Mouse (Mus musculus): ENCODE data around the gene 4931422A03Rik. TPM values are rescaled to one million over a fixed set of nuclear protein-coding genes. Genes with fewer than 3 reads are reported as not detected.
A peak's percentile ranks its signal among the peaks of the same experiment; 100 is the strongest.
"Not testable (repeated sequence)": the region's sequence is repeated elsewhere in the genome, so short reads cannot be mapped to it uniquely, and the experiment has no call there.

4931422A03Rik gene
- total RNA-seq (2021) = not detected
- long read RNA-seq, experiment 1 = 0 reads
- long read RNA-seq, experiment 2, partial matches to known transcripts = 0 of 4 reads
- long read RNA-seq, experiment 2, other reads (novel, unspliced or antisense) = 4 of 4 reads

- DNase-seq (ENCODE audit: low spot score in 2 of 2) = no peak
Measured at GRCm38 (mm10) chr2:104028139-104028723, at the start of gene 4931422A03Rik. TSS of gene 4931422A03Rik (minus strand) at chr2:104028361.

DNA sequence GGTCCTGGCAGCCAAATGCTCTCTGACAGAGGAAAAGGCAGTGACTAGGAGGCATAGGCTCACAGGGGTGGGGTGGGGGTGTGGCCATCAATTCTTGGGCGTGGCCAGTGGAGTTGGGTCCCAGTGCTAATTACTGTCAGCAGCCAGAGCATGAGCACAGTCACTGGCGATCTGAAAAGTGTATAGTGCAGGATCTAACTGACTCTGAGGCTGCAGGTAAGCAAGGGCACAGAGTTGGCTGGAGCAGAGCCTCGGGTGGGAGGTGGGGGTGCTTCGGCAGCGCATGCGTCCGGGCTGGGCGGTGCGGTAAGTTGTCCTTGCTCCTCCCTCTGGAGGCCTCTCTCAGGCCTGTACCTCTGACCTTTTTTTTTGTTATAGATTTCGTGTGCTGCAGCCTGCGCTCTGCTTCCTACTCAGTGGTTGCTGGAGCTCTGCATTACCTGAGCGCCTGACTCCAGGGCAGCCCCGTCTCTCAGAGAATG lies 41.6 kb upstream of the 4931422A03Rik start, which contains the start of gene Cd59b:
Gene Cd59b (plus strand): TSS at position 146 of the 482 bp plus-strand sequence.
- peak; percentile 45 to 49 for DNase-seq (ENCODE audit: low spot score in 2 of 2)

DNA sequence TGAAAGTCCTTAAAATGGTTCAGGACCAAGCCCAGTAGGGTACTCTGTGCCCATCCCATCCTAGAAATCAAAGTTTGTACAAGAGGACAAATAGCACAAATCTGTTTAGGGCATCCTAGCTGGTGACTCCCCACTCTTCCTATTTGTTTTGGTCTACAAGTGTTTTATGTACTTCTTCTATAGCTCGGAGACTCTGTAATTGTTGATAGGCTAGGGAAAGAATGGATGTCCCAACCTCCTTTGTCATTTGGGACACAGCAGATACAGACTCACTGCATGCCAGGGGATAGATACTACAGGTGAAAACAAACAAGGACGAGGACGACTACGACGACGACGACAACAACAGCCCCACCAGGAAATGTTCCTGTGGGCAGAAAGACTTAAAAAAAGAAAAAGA lies 40.3 kb upstream of the 4931422A03Rik start, which contains the start of gene Gm10799:
Gene Gm10799 (minus strand): TSS at position 101 of the 400 bp plus-strand sequence.
- DNase-seq (ENCODE audit: low spot score in 2 of 2) = not testable (repeated sequence)

DNA sequence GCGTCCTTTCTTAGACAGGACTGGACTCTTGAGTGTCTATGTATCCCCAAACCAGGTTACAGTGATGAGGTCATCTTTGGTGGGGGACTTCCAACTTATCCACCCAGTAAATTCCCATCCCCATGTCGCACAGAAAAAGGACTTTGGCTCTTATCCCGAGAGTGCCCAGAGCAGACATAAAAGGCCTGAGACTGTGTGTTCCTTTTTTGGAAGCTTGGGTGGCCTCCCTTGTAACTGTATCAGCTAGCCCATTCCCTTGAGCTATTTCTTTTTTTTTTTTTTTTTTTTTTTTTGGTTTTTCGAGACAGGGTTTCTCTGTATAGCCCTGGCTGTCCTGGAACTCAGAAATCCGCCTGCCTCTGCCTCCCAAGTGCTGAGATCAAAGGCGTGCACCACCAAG lies 37.4 kb upstream of the 4931422A03Rik start, which contains the start of gene Gm10912:
Gene Gm10912 (plus strand): TSS at position 301 of the 400 bp plus-strand sequence.
- DNase-seq (ENCODE audit: low spot score in 2 of 2) = not testable (repeated sequence)

GRCm38 (mm10) chr2:104064152-104064551 lies 36.0 kb upstream of the 4931422A03Rik start:
- no peak for DNase-seq (ENCODE audit: low spot score in 2 of 2)

DNA sequence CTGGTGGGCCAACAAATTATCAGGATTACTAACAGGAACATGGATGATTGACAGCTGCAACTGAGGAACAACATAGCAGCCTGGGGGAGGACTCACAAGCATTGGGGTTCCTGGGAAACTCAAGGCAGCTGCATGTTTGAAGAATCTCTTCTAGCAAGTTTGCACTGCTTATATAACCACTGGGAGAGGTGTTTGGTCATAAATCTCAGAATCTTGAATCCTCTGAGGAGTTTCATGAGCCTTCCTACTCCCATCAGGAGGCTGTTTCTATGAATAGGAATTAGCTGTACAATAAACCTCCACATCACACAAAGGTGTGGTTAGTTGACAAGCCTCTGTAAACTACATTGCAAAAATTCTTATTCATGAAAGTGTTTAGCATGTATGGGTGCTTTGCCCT lies 34.5 kb upstream of the 4931422A03Rik start:
- no peak for DNase-seq (ENCODE audit: low spot score in 2 of 2)

- DNase-seq (ENCODE audit: low spot score in 2 of 2) = no peak
Measured at GRCm38 (mm10) chr2:104060996-104061395, 32.8 kb upstream of the 4931422A03Rik start.

DNA sequence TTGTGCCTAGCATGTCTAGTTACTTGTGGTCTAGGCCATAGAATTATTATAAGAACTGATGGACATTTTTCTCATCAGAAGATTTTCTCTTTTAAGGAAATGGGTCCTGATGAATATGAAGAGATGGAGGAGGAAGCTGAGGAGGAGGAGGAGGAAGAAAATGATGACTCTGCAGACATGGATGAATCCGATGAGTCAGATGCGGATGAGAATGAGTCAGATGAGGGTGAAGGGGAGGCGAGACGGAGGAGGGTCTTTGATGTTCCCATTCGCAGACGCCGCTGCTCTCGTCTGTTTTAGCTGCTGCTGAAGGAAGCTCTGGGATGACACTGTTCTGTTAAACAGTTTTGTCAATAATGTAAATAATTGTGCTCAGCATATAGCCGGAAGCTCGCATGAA lies 31.6 kb upstream of the 4931422A03Rik start:
- DNase-seq (ENCODE audit: low spot score in 2 of 2) = no peak

DNA sequence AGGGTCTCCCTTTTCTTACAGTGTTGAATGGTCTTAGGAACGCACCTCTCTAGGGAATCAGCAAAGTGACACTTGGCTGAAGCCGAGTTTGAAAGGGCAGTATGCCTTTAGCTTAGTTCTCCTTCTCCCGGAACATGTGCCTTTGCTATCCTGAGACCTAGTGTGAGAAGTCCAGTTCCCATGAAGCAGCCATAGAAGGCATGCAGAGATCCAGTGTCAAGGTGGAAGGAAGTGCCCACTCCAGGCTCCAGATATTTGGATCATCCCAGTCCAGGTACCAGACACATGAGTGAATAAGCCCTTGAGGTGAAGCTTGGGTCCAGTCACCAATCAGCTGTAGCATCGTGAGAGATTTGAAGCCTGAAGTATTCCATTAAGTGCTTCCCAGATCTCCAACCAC lies 30.8 kb upstream of the 4931422A03Rik start:
- no peak for DNase-seq (ENCODE audit: low spot score in 2 of 2)

DNA sequence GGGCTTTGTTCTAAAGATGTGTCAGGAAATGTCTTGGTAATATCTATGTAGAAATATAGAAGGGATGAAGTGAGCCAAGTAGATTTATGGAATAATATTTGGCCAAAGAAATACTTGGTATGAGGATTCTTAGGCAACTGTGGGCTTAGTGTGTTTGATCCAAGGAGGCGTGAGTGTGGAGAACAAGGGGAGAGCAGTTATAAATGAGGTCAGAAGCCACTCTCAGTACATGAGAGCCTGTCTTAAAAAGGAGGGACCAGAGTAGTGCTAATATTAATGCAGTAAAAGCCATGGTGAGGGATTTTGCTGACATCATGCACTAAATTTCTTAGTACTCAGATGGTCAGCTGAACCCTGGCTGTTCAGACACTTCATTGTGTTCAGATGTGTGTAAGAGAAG lies 30.2 kb upstream of the 4931422A03Rik start:
- no peak for DNase-seq (ENCODE audit: low spot score in 2 of 2)

DNA sequence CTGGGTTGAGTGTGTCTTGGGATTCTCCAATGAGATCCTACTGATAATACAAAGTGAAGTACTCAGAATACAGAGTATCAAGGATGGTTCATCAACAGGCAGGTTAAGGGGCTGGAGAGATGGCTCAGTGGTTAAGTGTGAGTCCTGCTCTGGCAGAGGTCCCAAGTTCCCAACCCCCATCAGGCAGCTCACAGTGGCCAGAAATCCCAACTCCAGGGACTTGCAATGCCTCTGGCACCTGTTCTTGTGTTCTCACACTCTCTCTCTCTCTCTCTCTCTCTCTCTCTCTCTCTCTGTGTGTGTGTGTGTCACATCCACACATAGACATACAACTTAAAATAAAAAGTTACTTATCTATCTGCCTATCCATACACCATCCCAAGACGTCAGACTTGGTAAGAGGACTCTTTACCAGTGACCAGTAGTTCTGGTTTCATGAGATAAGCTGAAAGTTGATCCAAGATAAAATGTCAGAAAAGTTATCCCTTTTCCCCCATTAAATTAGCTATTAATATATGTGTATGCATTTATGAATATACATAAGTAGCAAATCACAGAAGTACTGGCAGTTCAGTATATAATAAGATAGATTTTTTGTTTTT lies 16.4 kb upstream of the 4931422A03Rik start:
- DNase-seq (ENCODE audit: low spot score in 2 of 2) = no peak

GRCm38 (mm10) chr2:104043624-104044478 lies 15.7 kb upstream of the 4931422A03Rik start:
- no peak for DNase-seq (ENCODE audit: low spot score in 2 of 2)

- DNase-seq (ENCODE audit: low spot score in 2 of 2) = no peak
Measured at GRCm38 (mm10) chr2:104042766-104043165, 14.6 kb upstream of the 4931422A03Rik start.

DNA sequence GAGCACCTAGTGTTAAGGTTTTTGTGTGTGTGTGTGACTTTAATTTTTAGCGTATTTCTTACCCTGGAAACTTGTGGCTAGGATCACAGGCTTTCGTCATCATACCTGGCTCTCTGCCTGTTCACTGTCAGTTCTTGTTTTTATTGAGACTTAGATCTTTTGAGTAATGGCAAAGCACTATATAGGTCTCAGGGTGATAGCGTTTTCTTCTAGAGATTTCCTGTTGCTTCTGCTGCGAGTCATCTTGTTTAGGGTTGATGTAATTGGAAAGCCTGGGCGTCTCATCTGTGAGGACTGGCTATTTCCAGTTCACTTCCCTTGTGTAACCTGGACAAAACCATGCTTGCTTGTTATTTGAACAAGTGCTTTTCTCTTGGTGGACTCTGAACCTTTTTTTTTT lies 13.5 kb upstream of the 4931422A03Rik start:
- DNase-seq (ENCODE audit: low spot score in 2 of 2) = peak in 1 of 2 experiments; percentile 18

DNA sequence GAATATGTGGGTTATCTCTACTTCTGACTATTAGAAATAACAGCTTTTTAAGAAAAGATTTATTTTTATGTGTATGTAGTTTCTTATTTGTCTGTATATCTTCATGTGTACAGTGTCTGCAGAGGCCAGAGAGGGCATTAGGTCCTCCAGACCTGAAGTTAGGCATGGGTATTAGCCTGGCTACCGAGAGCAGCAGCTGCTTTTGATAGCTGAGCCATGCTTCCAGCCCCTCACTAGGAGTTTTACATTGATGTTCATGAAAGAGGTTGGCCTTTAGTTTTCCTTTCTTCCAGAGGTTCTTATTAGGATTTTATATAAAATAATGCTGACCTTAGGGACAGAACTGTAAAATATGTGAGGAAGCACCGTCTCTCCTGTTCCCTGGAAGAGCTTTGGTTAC lies 10.1 kb upstream of the 4931422A03Rik start:
- DNase-seq (ENCODE audit: low spot score in 2 of 2) = no peak

- no peak for DNase-seq (ENCODE audit: low spot score in 2 of 2)
Measured at GRCm38 (mm10) chr2:104036316-104036715, 8.2 kb upstream of the 4931422A03Rik start.

GRCm38 (mm10) chr2:104035595-104035994 lies 7.4 kb upstream of the 4931422A03Rik start:
- no peak for DNase-seq (ENCODE audit: low spot score in 2 of 2)

DNA sequence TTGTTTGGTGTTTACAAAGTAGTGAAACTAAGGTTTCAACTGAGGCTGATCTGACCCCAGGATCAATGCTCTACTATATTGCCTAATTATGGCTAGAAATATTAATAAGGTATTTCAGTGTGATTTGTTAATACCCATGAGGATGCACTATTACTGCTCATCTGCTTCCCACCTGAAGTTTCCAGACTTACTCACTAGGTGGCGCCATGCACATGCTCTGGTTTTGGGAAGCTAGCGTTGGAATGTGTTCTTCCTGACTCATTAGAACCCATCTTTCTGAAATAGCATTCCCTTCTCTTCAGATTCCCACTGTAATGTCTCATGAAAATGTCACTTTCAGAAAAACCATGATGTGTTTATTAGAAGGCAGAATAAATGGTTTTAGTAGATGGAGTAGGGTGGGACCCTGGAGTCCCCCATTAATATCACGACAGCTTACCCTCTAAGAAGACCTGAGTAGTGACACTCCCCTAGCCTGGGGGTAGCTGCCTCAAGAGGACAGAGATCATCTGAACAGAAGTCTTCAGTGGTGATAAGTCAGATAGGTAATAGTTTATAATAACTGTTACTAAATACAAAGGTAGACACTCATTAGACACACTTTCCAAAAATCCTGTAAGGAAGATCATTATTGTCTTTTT lies 6.8 kb upstream of the 4931422A03Rik start:
- peak; percentile 65 to 72 for DNase-seq (ENCODE audit: low spot score in 2 of 2)

GRCm38 (mm10) chr2:104032056-104032455 lies 3.9 kb upstream of the 4931422A03Rik start:
- DNase-seq (ENCODE audit: low spot score in 2 of 2) = no peak

- no peak for DNase-seq (ENCODE audit: low spot score in 2 of 2)
Measured at GRCm38 (mm10) chr2:104030381-104030780, 2.2 kb upstream of the 4931422A03Rik start.

- no peak for DNase-seq (ENCODE audit: low spot score in 2 of 2)
Measured at GRCm38 (mm10) chr2:104029074-104029473, 913 bp upstream of the 4931422A03Rik start.
